Mouse (Mus musculus) heart, adult 10 weeks (tissue): ENCODE data around the gene Olfr457. TPM values are rescaled to one million over a fixed set of nuclear protein-coding genes. Genes with fewer than 3 reads are reported as not detected.

Experiments
- polyA plus RNA-seq: library from polyadenylated mRNA; stranded (reverse); fragments of 350-450 nt; fragmentation: Illumina TruSeq; extraction: RNeasy Lipid Tissue Mini Kit (QIAGEN cat#74804); gene quantifications from one replicate; pipeline ENCODE4 v1.2.3, GENCODE M21; 2014; ENCODE audit warnings: low read depth, low replicate concordance

Gene Olfr457
- polyA plus RNA-seq = not detected

GRCm38 (mm10) chr6:42476235-42476634, at the start of gene Olfr457:
TSS of gene Olfr457 (minus strand) at chr6:42476335.

DNA sequence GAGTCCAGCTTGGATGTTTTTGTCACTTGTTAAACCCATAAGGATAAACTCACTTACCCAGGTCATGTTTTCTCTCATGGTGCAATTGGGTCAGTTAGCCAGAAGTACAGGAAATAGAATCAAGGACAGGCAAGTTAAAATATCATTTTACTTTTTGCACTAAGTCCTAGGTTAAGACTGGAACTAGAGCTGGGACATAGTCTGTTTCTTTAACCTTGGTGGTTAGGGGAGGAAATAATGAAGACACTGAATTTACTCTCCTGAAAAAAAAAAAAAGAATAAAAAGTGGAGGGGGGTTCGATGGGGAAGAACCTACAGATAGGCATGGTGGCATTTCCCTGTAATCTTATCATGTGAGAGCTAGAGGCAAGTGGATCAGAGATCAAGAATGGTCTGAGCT, 11.0 kb upstream of the Olfr457 start, which contains the start of gene Olfr456:
Gene Olfr456, minus strand, starts transcription at position 101 of the 400 bp plus-strand sequence.

DNA sequence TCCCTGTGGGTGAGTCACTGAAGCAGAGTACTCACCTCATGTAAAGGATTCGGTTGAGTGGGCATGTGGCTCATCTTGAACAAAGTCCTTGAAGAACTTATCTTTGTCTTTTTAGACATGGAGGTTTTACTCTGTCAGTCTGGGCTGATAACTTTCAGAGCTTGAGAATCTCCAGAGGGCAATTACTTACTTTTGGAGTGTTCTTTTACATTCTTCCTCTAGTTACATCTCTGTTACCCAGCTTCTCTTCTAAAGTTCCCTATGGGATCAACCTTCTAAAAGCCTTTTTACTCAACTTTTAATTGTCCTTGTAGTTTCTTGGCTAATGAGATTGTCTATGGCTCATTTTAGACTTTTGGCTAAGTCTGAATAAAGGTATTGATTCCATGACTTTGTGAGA, 11.0 kb downstream of the Olfr457 start, which contains the start of gene Olfr458:
Gene Olfr458, minus strand, starts transcription at position 101 of the 400 bp plus-strand sequence.

GRCm38 (mm10) chr6:42434446-42434845, 41.7 kb downstream of the Olfr457 start, which contains the start of gene Tas2r126:
TSS of gene Tas2r126 (plus strand) at chr6:42434535.

Other genes with a start within 250 kb of the Olfr457 start
- 186 TPM for gene Gstk1, start 230.4 kb downstream of the Olfr457 start, polyA plus RNA-seq
- gene Tmem139, start 214.4 kb downstream of the Olfr457 start, polyA plus RNA-seq = not detected
- gene Casp2, start 211.3 kb downstream of the Olfr457 start, polyA plus RNA-seq = 9.2 TPM
- 13.2 TPM for gene Clcn1, start 189.7 kb downstream of the Olfr457 start, polyA plus RNA-seq
- 0.65 TPM for gene Fam131b, start 151.7 kb downstream of the Olfr457 start, polyA plus RNA-seq
- 59.6 TPM for gene Zyx, start 126.7 kb downstream of the Olfr457 start, polyA plus RNA-seq
- gene Epha1, start 103.1 kb downstream of the Olfr457 start, polyA plus RNA-seq = 0.39 TPM
- gene Tas2r143, start 76.1 kb downstream of the Olfr457 start, polyA plus RNA-seq = not detected
- gene Tas2r135, start 70.9 kb downstream of the Olfr457 start, polyA plus RNA-seq = not detected
- not detected for gene Tas2r126, start 41.8 kb downstream of the Olfr457 start, polyA plus RNA-seq
- not detected for gene Olfr458, start 11.1 kb downstream of the Olfr457 start, polyA plus RNA-seq
- not detected for gene Olfr456, start 10.9 kb upstream of the Olfr457 start, polyA plus RNA-seq
- not detected for gene Olfr455, start 71.3 kb upstream of the Olfr457 start, polyA plus RNA-seq
- not detected for gene Tcaf3, start 121.4 kb upstream of the Olfr457 start, polyA plus RNA-seq
- gene Tcaf2, start 168.9 kb upstream of the Olfr457 start, polyA plus RNA-seq = 2.6 TPM
- 10.7 TPM for gene Tcaf1, start 233.8 kb upstream of the Olfr457 start, polyA plus RNA-seq